Mouse (Mus musculus) spleen, adult 2 months (tissue): ENCODE data around the gene Prss12.

Experiments used
- CTCF ChIP-seq: fragments of 200-500 bp; IDR thresholded peaks from 2 replicates; pipeline ENCODE4 v1.5.1; 2011; ENCODE audit warnings: mild to moderate bottlenecking, inconsistent platforms; ENCODE audit not compliant: insufficient read depth, insufficient read length, insufficient replicate concordance; ENCODE audit errors: extremely low read depth
- POLR2A ChIP-seq: fragments of 200-500 bp; IDR thresholded peaks from 2 replicates; pipeline ENCODE4 v1.6.1; 2011; ENCODE audit warnings: low read depth, low read length, inconsistent platforms

DNA sequence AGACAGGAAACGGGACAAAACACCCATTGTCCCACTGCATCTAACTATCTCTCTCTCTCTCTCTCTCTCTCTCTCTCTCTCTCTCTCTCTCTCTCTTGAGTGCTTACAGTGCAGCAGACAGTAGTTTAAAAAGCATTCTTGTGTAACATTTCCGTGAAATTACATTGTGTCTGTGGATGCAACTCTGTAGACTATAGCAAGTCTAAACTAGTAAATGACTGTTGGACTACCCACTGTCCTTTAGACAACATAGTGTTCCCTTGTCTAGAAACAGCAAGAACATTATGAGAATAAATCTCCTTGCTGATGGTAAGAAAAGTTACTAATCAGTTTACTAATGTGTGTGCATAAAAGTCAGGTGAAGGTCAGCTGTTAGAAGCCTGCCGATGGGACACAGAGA, 13.4 kb upstream of the Prss12 start:
- TF ChIP-seq CTCF (no peak), POLR2A (no peak)
